Mouse (Mus musculus) limb, embryonic 12.5 days (tissue): ENCODE results near the gene Gm47995. TPM values are rescaled to one million over a fixed set of nuclear protein-coding genes. Genes with fewer than 3 reads are reported as not detected.
"Not testable (repeated sequence)": the region's sequence is repeated elsewhere in the genome, so short reads cannot be mapped to it uniquely, and the experiment has no call there.

ENCODE experiments used
- ATAC-seq: fragments of 200-750 bp; cut with Nextera tagmentation; 2 replicates; pipeline ENCODE4 v1.8.0; 2017; ENCODE audit warnings: low read depth, moderate TSS enrichment; ENCODE audit not compliant: insufficient number of reproducible peaks, insufficient read depth, low FRiP score, low TSS enrichment
- H3K27ac ChIP-seq: fragments of 300-500 bp; sonication (generic); 2 replicates; pipeline ENCODE4 v1.5.1; 2016; ENCODE audit warnings: mild to moderate bottlenecking, moderate library complexity
- H3K27me3 ChIP-seq: fragments of 300-500 bp; sonication (generic); 2 replicates; pipeline ENCODE4 v1.6.1; 2016; ENCODE audit warnings: mild to moderate bottlenecking, moderate library complexity
- H3K36me3 ChIP-seq: fragments of 300-500 bp; sonication (generic); 2 replicates; pipeline ENCODE4 v1.6.1; 2016; ENCODE audit warnings: mild to moderate bottlenecking, moderate library complexity
- H3K4me1 ChIP-seq: fragments of 300-500 bp; sonication (generic); replicated peaks from 2 replicates; pipeline ENCODE4 v1.6.1; 2016
- H3K4me2 ChIP-seq: fragments of 300-500 bp; sonication (generic); 2 replicates; pipeline ENCODE4 v1.6.1; 2016; ENCODE audit warnings: mild to moderate bottlenecking, moderate library complexity
- H3K4me3 ChIP-seq: fragments of 300-500 bp; sonication (generic); replicated peaks from 2 replicates; pipeline ENCODE4 v1.5.1; 2016; ENCODE audit warnings: mild to moderate bottlenecking
- H3K9ac ChIP-seq: fragments of 300-500 bp; sonication (generic); replicated peaks from 2 replicates; pipeline ENCODE4 v1.6.1; 2016; ENCODE audit warnings: mild to moderate bottlenecking, moderate library complexity
- H3K9me3 ChIP-seq: fragments of 300-500 bp; sonication (generic); 2 replicates; pipeline ENCODE4 v1.6.1; 2016; ENCODE audit warnings: mild to moderate bottlenecking, moderate library complexity
- WGBS: fragments of 180-500 bp; shearing (Covaris S2); methylation state at CpG from one replicate; pipeline ENCODE4 v1.1.7; 2016; 5-methylcytosine and 5-hydroxymethylcytosine counted together
- polyA plus RNA-seq: library from polyadenylated mRNA; unstranded; fragments of >200 nt; fragmentation: Nextera tagmentation; extraction: Ambion mirVana; gene quantifications from 2 replicates; pipeline ENCODE4 v1.2.1, GENCODE M21; 2016

The Gm47995 gene
- polyA plus RNA-seq, 1 experiment from 2014 or later: not detected

- Histone ChIP-seq H3K4me2 (no peak overlapping the region), H3K9ac (no peak overlapping the region)
Measured at GRCm38 (mm10) chr1:151188469-151188868, 9.8 kb upstream of the Gm47995 start.

GRCm38 (mm10) chr1:151192075-151192474 is 6.2 kb upstream of the Gm47995 start, which contains the start of gene Gm8947:
TSS of gene Gm8947 (plus strand) at chr1:151192376.
- H3K4me2 ChIP-seq, H3K9ac ChIP-seq, H3K27me3 ChIP-seq, H3K27ac ChIP-seq, H3K36me3 ChIP-seq, ATAC-seq, H3K4me3 ChIP-seq, H3K4me1 ChIP-seq, H3K9me3 ChIP-seq: not testable (repeated sequence)
- 100% methylated on average over 2 of the region's 7 CpGs for WGBS

More at GRCm38 (mm10) chr1:151188469-151188868, 9.8 kb upstream of the Gm47995 start:
- no peaks in the 10 kb centered on the region for H3K9me3 ChIP-seq
- H3K4me1 ChIP-seq: no peaks in the 10 kb centered on the region
- no peaks in the 10 kb centered on the region for H3K36me3 ChIP-seq
- H3K27ac ChIP-seq: no peak overlapping the region
- no peak overlapping the region for H3K4me3 ChIP-seq
- no peak for ATAC-seq
- H3K27me3 ChIP-seq: no peaks in the 10 kb centered on the region
- 91% methylated on average over 4 of the region's 4 CpGs for WGBS

- 92% methylated on average over 15 of the region's 15 CpGs for WGBS
- H3K4me3 ChIP-seq, H3K4me2 ChIP-seq, H3K9ac ChIP-seq, ATAC-seq, H3K36me3 ChIP-seq, H3K27ac ChIP-seq, H3K27me3 ChIP-seq, H3K4me1 ChIP-seq, H3K9me3 ChIP-seq: not testable (repeated sequence)
Measured at GRCm38 (mm10) chr1:151192739-151193138, 5.5 kb upstream of the Gm47995 start.

GRCm38 (mm10) chr1:151195986-151196385 is 2.3 kb upstream of the Gm47995 start:
- H3K36me3 ChIP-seq, ATAC-seq, H3K9me3 ChIP-seq, H3K4me1 ChIP-seq, H3K9ac ChIP-seq, H3K27me3 ChIP-seq, H3K4me3 ChIP-seq, H3K27ac ChIP-seq, H3K4me2 ChIP-seq: not testable (repeated sequence)
- 70% methylated on average over 4 of the region's 4 CpGs for WGBS

GRCm38 (mm10) chr1:151196690-151197089 is 1.6 kb upstream of the Gm47995 start:
- H3K9ac ChIP-seq, H3K4me3 ChIP-seq, H3K36me3 ChIP-seq, H3K4me1 ChIP-seq, H3K27ac ChIP-seq, ATAC-seq, H3K4me2 ChIP-seq, H3K9me3 ChIP-seq, H3K27me3 ChIP-seq: not testable (repeated sequence)
- WGBS: 76% methylated on average over 3 of the region's 3 CpGs

GRCm38 (mm10) chr1:151200620-151201019 is 2.4 kb downstream of the Gm47995 start:
- not testable (repeated sequence) for H3K9ac ChIP-seq, H3K4me2 ChIP-seq, H3K4me1 ChIP-seq, ATAC-seq, H3K36me3 ChIP-seq, H3K9me3 ChIP-seq, H3K27me3 ChIP-seq, H3K4me3 ChIP-seq, H3K27ac ChIP-seq

GRCm38 (mm10) chr1:151202771-151203170 is 4.5 kb downstream of the Gm47995 start:
- H3K4me1 ChIP-seq, ATAC-seq: not testable (repeated sequence)
- WGBS: 92% methylated on average over 4 of the region's 5 CpGs

GRCm38 (mm10) chr1:151203818-151204217 is 5.6 kb downstream of the Gm47995 start, which contains the start of gene 3110040M04Rik:
TSS of gene 3110040M04Rik (plus strand) at chr1:151204121.
- not testable (repeated sequence) for ATAC-seq, H3K9ac ChIP-seq, H3K4me3 ChIP-seq, H3K4me2 ChIP-seq, H3K4me1 ChIP-seq, H3K9me3 ChIP-seq, H3K36me3 ChIP-seq, H3K27ac ChIP-seq, H3K27me3 ChIP-seq
- WGBS: no CpG with 5 or more reads among the region's 6 CpGs

More at GRCm38 (mm10) chr1:151202771-151203170, 4.5 kb downstream of the Gm47995 start:
- not testable (repeated sequence) for H3K4me3 ChIP-seq, H3K27me3 ChIP-seq, H3K4me2 ChIP-seq, H3K36me3 ChIP-seq, H3K9me3 ChIP-seq, H3K27ac ChIP-seq, H3K9ac ChIP-seq

GRCm38 (mm10) chr1:151208493-151208892 is 10.2 kb downstream of the Gm47995 start:
- H3K27me3 ChIP-seq, H3K27ac ChIP-seq, H3K4me2 ChIP-seq, H3K9me3 ChIP-seq, H3K4me3 ChIP-seq, H3K36me3 ChIP-seq, H3K4me1 ChIP-seq, H3K9ac ChIP-seq: not testable (repeated sequence)
- 91% methylated on average over 4 of the region's 5 CpGs for WGBS
- ATAC-seq: 0 out of 2 replicates have a peak, but pooled peaks have one; percentile 10

- not testable (repeated sequence) for H3K9ac ChIP-seq, H3K36me3 ChIP-seq, H3K4me3 ChIP-seq, H3K9me3 ChIP-seq, H3K27me3 ChIP-seq, ATAC-seq, H3K4me1 ChIP-seq, H3K27ac ChIP-seq, H3K4me2 ChIP-seq
Measured at GRCm38 (mm10) chr1:151208944-151209343, 10.7 kb downstream of the Gm47995 start.

- H3K9me3 ChIP-seq, H3K36me3 ChIP-seq, H3K9ac ChIP-seq, H3K27me3 ChIP-seq, ATAC-seq, H3K27ac ChIP-seq, H3K4me1 ChIP-seq, H3K4me3 ChIP-seq, H3K4me2 ChIP-seq: not testable (repeated sequence)
- WGBS: 85% methylated on average over 5 of the region's 8 CpGs
Measured at GRCm38 (mm10) chr1:151209824-151210355, 11.6 kb downstream of the Gm47995 start, which contains the start of gene Gm47996. TSS of gene Gm47996 (plus strand) at chr1:151210131.

GRCm38 (mm10) chr1:151211666-151212065 is 13.4 kb downstream of the Gm47995 start:
- not testable (repeated sequence) for H3K27me3 ChIP-seq, H3K4me2 ChIP-seq, H3K9ac ChIP-seq, H3K36me3 ChIP-seq, H3K4me3 ChIP-seq, ATAC-seq, H3K27ac ChIP-seq, H3K9me3 ChIP-seq, H3K4me1 ChIP-seq
- 91% methylated on average over 5 of the region's 5 CpGs for WGBS
